Mouse (Mus musculus): ENCODE data around the gene Ppp4r3b.

DNA sequence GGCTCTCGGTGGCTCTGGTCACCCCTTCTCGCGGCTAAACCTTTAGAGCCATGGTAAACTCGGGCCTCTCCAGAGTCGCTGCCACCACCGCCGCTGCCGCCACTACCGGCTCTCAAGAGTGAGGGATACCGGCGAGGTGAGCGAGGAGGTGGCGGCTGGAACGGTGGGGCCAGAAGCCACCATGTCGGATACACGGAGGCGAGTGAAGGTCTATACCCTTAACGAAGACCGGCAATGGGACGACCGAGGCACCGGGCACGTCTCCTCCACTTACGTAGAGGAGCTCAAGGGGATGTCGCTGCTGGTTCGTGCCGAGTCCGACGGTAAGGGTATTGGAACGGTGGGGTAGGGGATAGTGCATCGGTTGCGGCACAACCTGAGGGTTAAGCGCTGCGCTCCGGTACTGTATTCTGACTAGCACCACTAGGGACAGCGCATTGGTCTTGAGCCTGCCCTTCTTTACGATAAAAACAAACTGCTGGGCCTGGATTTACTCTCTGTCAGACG is 488 bp downstream of the Ppp4r3b start:
- no peak for TF ChIP-seq POLR2A (IDR thresholded peaks at IDR 0.05; ENCODE audit: control insufficient read depth, extremely low read depth, insufficient read depth, low read length, poor library complexity)
- peak; percentile 63; the same call in 1 of the 2 replicates for TF ChIP-seq CTCF (IDR thresholded peaks at IDR 0.05; ENCODE audit: borderline replicate concordance, control insufficient read depth, extremely low read depth, insufficient read depth, low read length, poor library complexity)

Data from thymus, adult 2 months (tissue).